Mouse (Mus musculus) neural tube, embryonic 13.5 days (tissue): ENCODE measurements at regions not wholly inside any gene's neighbourhood (a gene's known extent, or its start where the extent isn't known, plus 50 kb on each side); places are given as distances from the start of the nearest gene placed in this dataset.
"Not testable (repeated sequence)": the region's sequence is repeated elsewhere in the genome, so short reads cannot be mapped to it uniquely, and the experiment has no call there.

Source experiments
- ATAC-seq: fragments of 200-750 bp; cut with Nextera tagmentation; 2 replicates; pipeline ENCODE4 v1.8.0; 2017; ENCODE audit warnings: low read depth, mild to moderate bottlenecking, moderate TSS enrichment, moderate library complexity
- H3K27ac ChIP-seq: fragments of 300-500 bp; sonication (generic); replicated peaks from 2 replicates; pipeline ENCODE4 v1.5.1; 2015; ENCODE audit warnings: moderate library complexity, mild to moderate bottlenecking, inconsistent platforms
- H3K27me3 ChIP-seq: fragments of 300-500 bp; sonication (generic); 2 replicates; pipeline ENCODE4 v1.6.1; 2015; ENCODE audit warnings: mild to moderate bottlenecking, inconsistent platforms
- H3K36me3 ChIP-seq: fragments of 300-500 bp; sonication (generic); 2 replicates; pipeline ENCODE4 v1.6.1; 2015; ENCODE audit warnings: mild to moderate bottlenecking, inconsistent platforms
- H3K4me1 ChIP-seq: fragments of 300-500 bp; sonication (generic); replicated peaks from 2 replicates; pipeline ENCODE4 v1.6.1; 2015; ENCODE audit warnings: inconsistent platforms
- H3K4me2 ChIP-seq: fragments of 300-500 bp; sonication (generic); 2 replicates; pipeline ENCODE4 v1.6.1; 2015; ENCODE audit warnings: inconsistent platforms, mild to moderate bottlenecking, moderate library complexity
- H3K4me3 ChIP-seq: fragments of 300-500 bp; sonication (generic); 2 replicates; pipeline ENCODE4 v1.5.1; 2015; ENCODE audit warnings: mild to moderate bottlenecking, inconsistent platforms
- H3K9ac ChIP-seq: fragments of 300-500 bp; sonication (generic); 2 replicates; pipeline ENCODE4 v1.6.1; 2015; ENCODE audit warnings: moderate library complexity, mild to moderate bottlenecking, inconsistent platforms
- H3K9me3 ChIP-seq: fragments of 300-500 bp; sonication (generic); 2 replicates; pipeline ENCODE4 v1.6.1; 2016; ENCODE audit warnings: inconsistent platforms
- WGBS: fragments of 180-500 bp; shearing (Covaris S2); methylation state at CpG from one replicate; pipeline ENCODE4 v1.1.7; 2015; 5-methylcytosine and 5-hydroxymethylcytosine counted together

- ATAC-seq: no peak
- Histone ChIP-seq H3K27me3 (no peaks in the 10 kb centered on the region), H3K36me3 (no peaks in the 10 kb centered on the region), H3K4me3 (no peak overlapping the region), H3K27ac (no peak overlapping the region), H3K9ac (no peak overlapping the region), H3K4me1 (peaks cover 21% of the 10 kb centered on the region), H3K4me2 (no peak overlapping the region), H3K9me3 (no peaks in the 10 kb centered on the region)
- WGBS: 67% methylated on average over 5 of the region's 5 CpGs
Measured at GRCm38 (mm10) chr12:15603885-15604284, 212.8 kb downstream of the Trib2 start.

GRCm38 (mm10) chr12:15603319-15603718 lies 213.4 kb downstream of the Trib2 start:
- Histone ChIP-seq H3K36me3 (no peaks in the 10 kb centered on the region), H3K4me3 (no peak overlapping the region), H3K27me3 (no peaks in the 10 kb centered on the region), H3K4me2 (no peak overlapping the region), H3K9me3 (no peaks in the 10 kb centered on the region), H3K4me1 (peaks cover 21% of the 10 kb centered on the region), H3K9ac (no peak overlapping the region), H3K27ac (no peak overlapping the region)
- ATAC-seq: no peak
- WGBS: 58% methylated on average over 4 of the region's 5 CpGs

- Histone ChIP-seq H3K4me2 (no peak overlapping the region), H3K4me1 (no peaks in the 10 kb centered on the region), H3K9me3 (no peaks in the 10 kb centered on the region), H3K36me3 (no peaks in the 10 kb centered on the region), H3K4me3 (no peak overlapping the region), H3K9ac (no peak overlapping the region), H3K27ac (no peak overlapping the region), H3K27me3 (no peaks in the 10 kb centered on the region)
- WGBS: 58% methylated on average over 2 of the region's 2 CpGs
- no peak for ATAC-seq
Measured at GRCm38 (mm10) chr12:15594704-15595103, 222.0 kb downstream of the Trib2 start.

GRCm38 (mm10) chr12:15587864-15588263 lies 228.9 kb downstream of the Trib2 start:
- WGBS: 97% methylated on average over 2 of the region's 2 CpGs
- not testable (repeated sequence) for H3K27me3 ChIP-seq, H3K9me3 ChIP-seq, H3K9ac ChIP-seq, H3K4me3 ChIP-seq, H3K36me3 ChIP-seq, H3K27ac ChIP-seq, ATAC-seq, H3K4me1 ChIP-seq, H3K4me2 ChIP-seq

- no peaks in the 10 kb centered on the region for H3K36me3 ChIP-seq
- no peak overlapping the region for H3K4me3 ChIP-seq
- no peaks in the 10 kb centered on the region for H3K27me3 ChIP-seq
- 86% methylated on average over 4 of the region's 4 CpGs for WGBS
- no peak for ATAC-seq
- H3K4me2 ChIP-seq: no peak overlapping the region
- H3K9ac ChIP-seq: no peak overlapping the region
- H3K27ac ChIP-seq: no peak overlapping the region
- H3K9me3 ChIP-seq: no peaks in the 10 kb centered on the region
- no peaks in the 10 kb centered on the region for H3K4me1 ChIP-seq
Measured at GRCm38 (mm10) chr12:15586706-15587442, 229.8 kb downstream of the Trib2 start.

GRCm38 (mm10) chr12:15585845-15586244 lies 230.9 kb downstream of the Trib2 start:
- 89% methylated on average over 1 of the region's 1 CpGs for WGBS
- Histone ChIP-seq H3K4me2 (no peak overlapping the region), H3K9ac (no peak overlapping the region), H3K36me3 (no peaks in the 10 kb centered on the region), H3K4me3 (no peak overlapping the region), H3K9me3 (no peaks in the 10 kb centered on the region), H3K4me1 (no peaks in the 10 kb centered on the region), H3K27ac (no peak overlapping the region), H3K27me3 (no peaks in the 10 kb centered on the region)
- ATAC-seq: no peak

GRCm38 (mm10) chr12:15584721-15585120 lies 232.0 kb downstream of the Trib2 start:
- no peaks in the 10 kb centered on the region for H3K27me3 ChIP-seq
- no peak for ATAC-seq
- H3K36me3 ChIP-seq: no peaks in the 10 kb centered on the region
- 93% methylated on average over 4 of the region's 4 CpGs for WGBS
- no peak overlapping the region for H3K27ac ChIP-seq
- no peaks in the 10 kb centered on the region for H3K4me1 ChIP-seq
- no peaks in the 10 kb centered on the region for H3K9me3 ChIP-seq
- H3K4me2 ChIP-seq: no peak overlapping the region
- no peak overlapping the region for H3K9ac ChIP-seq
- H3K4me3 ChIP-seq: no peak overlapping the region

GRCm38 (mm10) chr12:15566785-15567109 lies 250.0 kb downstream of the Trib2 start:
- Histone ChIP-seq H3K4me2 (no peak overlapping the region), H3K9me3 (no peaks in the 10 kb centered on the region), H3K4me1 (peaks cover 9% of the 10 kb centered on the region; the same call in 1 of the 2 replicates), H3K9ac (no peak overlapping the region), H3K4me3 (no peak overlapping the region), H3K36me3 (no peaks in the 10 kb centered on the region), H3K27me3 (no peaks in the 10 kb centered on the region), H3K27ac (peak overlapping the region; percentile 46; the same call in 1 of the 2 replicates)
- ATAC-seq: peak; percentile 53; the same call in 1 of the 2 replicates
- WGBS: 25% methylated on average over 4 of the region's 4 CpGs

- 16% methylated on average over 3 of the region's 3 CpGs for WGBS
- Histone ChIP-seq H3K4me1 (peaks cover 9% of the 10 kb centered on the region; the same call in 1 of the 2 replicates), H3K36me3 (no peaks in the 10 kb centered on the region), H3K4me3 (no peak overlapping the region), H3K9ac (no peak overlapping the region), H3K4me2 (no peak overlapping the region), H3K27me3 (no peaks in the 10 kb centered on the region), H3K9me3 (no peaks in the 10 kb centered on the region), H3K27ac (peak overlapping the region; percentile 46; the same call in 1 of the 2 replicates)
- ATAC-seq: peak; percentile 81
Measured at GRCm38 (mm10) chr12:15565941-15566784, 250.6 kb downstream of the Trib2 start.

GRCm38 (mm10) chr12:15562826-15563225 lies 253.9 kb downstream of the Trib2 start:
- no peak overlapping the region for H3K9ac ChIP-seq
- H3K36me3 ChIP-seq: no peaks in the 10 kb centered on the region
- no peaks in the 10 kb centered on the region for H3K27me3 ChIP-seq
- no peak overlapping the region for H3K27ac ChIP-seq
- peaks cover 9% of the 10 kb centered on the region; the same call in 1 of the 2 replicates for H3K4me1 ChIP-seq
- no peaks in the 10 kb centered on the region for H3K9me3 ChIP-seq
- no peak overlapping the region for H3K4me2 ChIP-seq
- WGBS: 54% methylated on average over 4 of the region's 4 CpGs
- H3K4me3 ChIP-seq: no peak overlapping the region
- no peak for ATAC-seq

- no peak for ATAC-seq
- Histone ChIP-seq H3K4me2 (no peak overlapping the region), H3K4me3 (no peak overlapping the region), H3K9ac (no peak overlapping the region), H3K9me3 (no peaks in the 10 kb centered on the region), H3K27me3 (no peaks in the 10 kb centered on the region), H3K27ac (no peak overlapping the region), H3K36me3 (no peaks in the 10 kb centered on the region), H3K4me1 (0 out of 2 replicates have a peak, but pooled peaks cover 2% of the 10 kb centered on the region)
- 91% methylated on average over 6 of the region's 6 CpGs for WGBS
Measured at GRCm38 (mm10) chr12:15555471-15555870, 261.3 kb downstream of the Trib2 start.

GRCm38 (mm10) chr12:15553681-15554007 lies 263.1 kb downstream of the Trib2 start:
- 50% methylated on average over 4 of the region's 4 CpGs for WGBS
- H3K4me2 ChIP-seq: no peak overlapping the region

More at GRCm38 (mm10) chr12:15553681-15554007, 263.1 kb downstream of the Trib2 start:
- no peak overlapping the region for H3K27ac ChIP-seq
- no peaks in the 10 kb centered on the region for H3K36me3 ChIP-seq
- ATAC-seq: no peak
- H3K4me1 ChIP-seq: 0 out of 2 replicates have a peak, but pooled peaks cover 2% of the 10 kb centered on the region
- no peak overlapping the region for H3K4me3 ChIP-seq
- no peak overlapping the region for H3K9ac ChIP-seq
- no peaks in the 10 kb centered on the region for H3K27me3 ChIP-seq
- no peaks in the 10 kb centered on the region for H3K9me3 ChIP-seq
